Mouse (Mus musculus) adrenal gland, postnatal 14 days (tissue): ENCODE measurements at regions not wholly inside any gene's neighbourhood (a gene's known extent, or its start where the extent isn't known, plus 50 kb on each side); places are given as distances from the start of the nearest gene placed in this dataset.

Source experiments
- DNase-seq: peaks from one replicate; pipeline ENCODE4 v3.0.0; 2021; ENCODE audit warnings: mixed read lengths

GRCm38 (mm10) chr12:109662179-109662578, 62.0 kb upstream of the Rtl1 start:
- no peak for DNase-seq

- DNase-seq = no peak
Measured at GRCm38 (mm10) chr12:109674766-109675165, 74.6 kb upstream of the Rtl1 start.

- DNase-seq = peak; percentile 51
Measured at GRCm38 (mm10) chr12:109694046-109694445, 93.9 kb upstream of the Rtl1 start.

GRCm38 (mm10) chr12:109694801-109695430, 94.8 kb upstream of the Rtl1 start:
- DNase-seq = no peak

DNA sequence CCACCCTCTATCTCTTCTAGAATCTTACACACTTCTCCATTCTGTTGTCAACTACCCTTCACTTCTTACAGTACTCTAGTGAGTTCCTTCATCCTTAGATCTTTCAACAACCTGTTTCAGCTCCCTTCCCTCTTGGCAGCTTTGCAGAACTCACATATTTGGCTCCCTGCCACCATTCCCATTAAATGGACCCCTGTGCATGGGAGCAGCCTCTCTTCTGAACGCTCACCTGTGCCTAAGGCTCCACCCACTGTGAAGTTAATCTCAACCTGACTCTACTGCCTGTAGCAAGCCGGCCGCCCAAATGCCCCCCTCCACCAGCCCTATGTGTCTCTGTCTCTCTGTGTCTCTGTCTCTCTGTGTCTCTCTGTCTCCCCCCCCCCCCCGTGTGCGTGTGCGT, 106.7 kb upstream of the Rtl1 start:
- DNase-seq = no peak

GRCm38 (mm10) chr12:109709661-109710060, 109.5 kb upstream of the Rtl1 start:
- DNase-seq = no peak

DNA sequence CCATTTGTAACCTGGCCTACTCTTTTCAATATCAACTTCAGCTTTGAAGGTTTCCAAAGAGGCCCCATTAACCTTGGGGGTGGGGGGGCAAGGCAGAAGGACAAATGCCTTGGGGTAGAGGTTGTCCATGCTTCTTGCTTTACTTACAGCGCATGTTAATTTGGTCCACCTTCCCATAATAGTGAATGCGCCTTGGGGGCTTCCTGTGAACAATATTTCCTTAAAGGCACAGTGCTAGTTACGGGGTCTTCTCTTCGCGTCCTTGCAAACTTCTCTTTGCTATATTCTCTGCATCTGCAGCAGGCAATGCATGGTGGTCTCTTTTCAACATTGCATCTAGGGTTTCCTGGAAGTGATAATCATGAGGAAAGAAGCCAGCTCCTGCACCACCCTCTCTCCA, 111.3 kb upstream of the Rtl1 start:
- DNase-seq = no peak

DNA sequence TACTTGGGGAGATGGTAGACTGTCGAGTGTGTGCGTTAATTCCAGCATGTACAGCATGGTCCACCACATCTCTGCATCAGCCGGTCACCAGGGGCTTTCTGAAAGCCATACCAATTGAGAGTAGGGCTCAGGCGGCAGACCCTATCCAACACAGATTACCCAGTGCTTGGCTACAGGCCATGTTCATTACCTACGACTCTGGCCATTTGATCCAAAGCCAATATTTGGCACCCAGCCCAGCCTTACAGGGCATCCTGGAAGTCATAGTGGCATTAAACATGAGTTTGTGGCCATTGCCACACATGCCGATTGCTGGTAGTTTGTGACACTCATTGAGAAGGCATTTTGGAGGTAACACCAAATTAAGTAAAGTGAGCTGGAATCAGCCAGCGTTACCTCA, 111.8 kb upstream of the Rtl1 start:
- DNase-seq = no peak

GRCm38 (mm10) chr12:109712386-109712785, 112.3 kb upstream of the Rtl1 start:
- no peak for DNase-seq

GRCm38 (mm10) chr12:109713041-109713440, 112.9 kb upstream of the Rtl1 start:
- DNase-seq = no peak

GRCm38 (mm10) chr12:109714061-109714460, 113.9 kb upstream of the Rtl1 start:
- DNase-seq = no peak

DNA sequence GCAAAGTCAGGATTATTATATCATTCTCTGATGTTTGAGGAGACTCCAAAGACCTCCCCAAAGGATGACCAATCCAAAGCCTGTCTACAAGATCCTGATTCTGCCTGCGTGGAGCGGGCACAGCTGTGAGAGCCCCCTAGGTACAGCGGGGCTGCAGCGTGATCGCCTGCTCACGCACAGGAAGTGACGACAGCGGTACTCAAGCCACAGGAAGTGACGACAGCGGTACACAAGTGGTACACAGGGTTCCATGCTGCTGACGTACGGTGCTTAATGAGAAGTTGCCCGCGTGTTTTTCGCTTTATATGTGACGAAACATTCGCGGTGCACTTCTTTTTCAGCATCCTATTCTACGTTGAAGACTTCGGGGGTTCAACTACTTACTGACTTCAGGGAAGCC, 116.9 kb upstream of the Rtl1 start:
- DNase-seq = no peak

- no peak for DNase-seq
Measured at GRCm38 (mm10) chr12:109718036-109718435, 117.9 kb upstream of the Rtl1 start.

DNA sequence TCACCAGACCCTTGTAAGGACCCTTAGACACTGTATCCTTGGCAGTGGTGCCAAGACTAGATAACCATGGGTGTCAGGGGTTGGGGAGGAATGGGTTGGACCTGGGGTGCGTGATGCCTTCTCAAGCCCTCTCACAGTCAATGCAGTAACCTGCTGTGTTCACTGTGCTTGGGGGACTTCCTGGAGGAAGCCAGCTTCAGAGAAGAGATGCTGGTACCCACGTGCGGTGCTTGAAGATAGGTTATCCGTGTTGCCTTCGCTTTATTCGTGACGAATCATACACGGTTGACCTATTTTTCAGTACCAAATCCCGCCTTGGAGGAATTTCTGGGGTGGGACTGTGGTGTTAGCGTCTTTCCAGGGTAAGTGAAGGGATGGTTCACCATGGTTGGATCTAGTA, 138.1 kb upstream of the Rtl1 start:
- no peak for DNase-seq

DNA sequence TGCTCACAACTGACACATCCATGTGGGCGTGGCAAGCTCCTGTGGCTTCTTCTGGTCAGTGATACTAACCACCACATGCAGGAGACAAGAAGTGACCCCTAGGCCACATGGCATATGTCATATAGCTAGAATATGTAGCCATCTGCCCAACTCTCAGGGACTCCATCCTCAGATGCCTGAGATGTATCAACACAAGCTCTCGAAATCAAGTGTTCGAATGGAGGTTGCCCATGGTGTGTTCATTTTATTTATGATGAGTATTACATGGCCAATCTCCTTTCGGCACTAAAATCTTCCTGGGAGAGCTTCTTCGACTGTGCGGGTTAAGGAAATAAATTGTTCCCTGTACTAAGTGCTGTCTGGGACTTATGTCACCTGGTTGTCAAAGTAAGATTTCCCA, 138.8 kb upstream of the Rtl1 start:
- no peak for DNase-seq

DNA sequence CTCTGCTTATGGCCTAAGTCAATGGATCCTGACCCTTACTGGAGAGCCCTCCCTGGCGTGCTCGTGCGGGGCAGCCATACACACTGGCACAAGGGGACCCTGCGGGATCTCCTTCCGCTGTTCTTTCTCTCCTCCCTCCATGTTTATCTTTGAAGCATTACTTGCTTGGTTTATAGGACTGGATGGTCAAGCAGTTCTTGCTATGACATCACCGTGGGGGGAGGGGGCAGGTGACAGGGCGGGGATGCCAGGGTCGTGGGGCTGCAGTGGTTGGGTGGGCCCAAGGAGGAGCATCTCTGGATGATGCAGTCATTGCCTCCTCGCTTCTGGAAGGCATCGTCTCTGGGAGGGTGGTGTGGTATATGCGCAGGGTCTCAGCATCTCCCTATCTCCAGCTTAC, 142.4 kb upstream of the Rtl1 start:
- DNase-seq = no peak

DNA sequence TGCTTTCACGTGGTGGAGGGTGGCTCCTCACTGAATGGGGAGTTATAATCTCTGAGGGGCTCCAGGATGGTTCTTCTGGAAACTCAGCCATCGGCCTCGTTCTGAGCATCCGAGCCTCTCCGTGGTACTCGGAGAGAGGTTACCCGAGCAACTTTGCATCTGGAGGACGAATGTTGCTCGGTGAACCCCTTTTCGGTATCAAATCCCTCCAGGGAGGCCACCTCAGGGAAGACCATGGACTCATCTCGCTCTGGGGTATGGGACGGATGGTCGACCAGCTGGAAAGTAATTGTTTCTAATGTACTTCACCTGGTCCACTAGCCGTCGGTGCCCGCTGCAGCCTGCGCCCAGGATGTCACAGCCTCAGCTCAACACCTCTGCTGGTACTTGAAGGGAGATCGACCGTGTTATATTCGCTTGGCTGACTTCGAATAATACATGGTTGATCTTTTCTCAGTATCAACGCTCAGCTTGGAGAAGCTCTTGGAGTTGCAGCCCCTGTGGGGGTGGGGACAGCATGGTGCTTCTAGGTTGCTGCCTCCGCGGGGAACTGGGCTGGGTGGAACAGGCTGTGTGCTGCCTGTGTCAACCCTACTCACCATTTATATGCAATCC, 143.0 kb upstream of the Rtl1 start:
- no peak for DNase-seq

- DNase-seq = no peak
Measured at GRCm38 (mm10) chr12:109744186-109744585, 144.1 kb upstream of the Rtl1 start.

- DNase-seq = no peak
Measured at GRCm38 (mm10) chr12:109745731-109746484, 145.8 kb upstream of the Rtl1 start.

DNA sequence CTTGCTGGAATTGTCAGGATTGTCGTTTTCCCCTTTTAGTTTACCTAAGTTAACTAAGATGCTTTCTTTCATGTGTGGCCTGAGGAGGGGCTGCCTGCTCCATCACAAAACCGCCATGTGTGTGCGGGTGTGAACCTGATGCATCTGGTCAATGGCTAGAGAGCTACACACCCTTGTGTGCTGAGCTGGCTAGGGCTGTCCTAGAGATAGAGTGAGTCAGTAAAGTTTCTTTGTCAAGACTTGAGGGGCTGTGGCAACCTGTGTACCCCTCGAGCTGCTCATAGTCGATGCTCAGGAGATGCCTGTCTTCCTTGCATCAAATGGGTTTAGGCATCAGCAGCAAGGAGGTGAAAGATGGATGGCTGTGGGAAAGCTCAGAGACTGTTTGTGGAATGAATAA, 147.1 kb upstream of the Rtl1 start:
- DNase-seq = no peak

DNA sequence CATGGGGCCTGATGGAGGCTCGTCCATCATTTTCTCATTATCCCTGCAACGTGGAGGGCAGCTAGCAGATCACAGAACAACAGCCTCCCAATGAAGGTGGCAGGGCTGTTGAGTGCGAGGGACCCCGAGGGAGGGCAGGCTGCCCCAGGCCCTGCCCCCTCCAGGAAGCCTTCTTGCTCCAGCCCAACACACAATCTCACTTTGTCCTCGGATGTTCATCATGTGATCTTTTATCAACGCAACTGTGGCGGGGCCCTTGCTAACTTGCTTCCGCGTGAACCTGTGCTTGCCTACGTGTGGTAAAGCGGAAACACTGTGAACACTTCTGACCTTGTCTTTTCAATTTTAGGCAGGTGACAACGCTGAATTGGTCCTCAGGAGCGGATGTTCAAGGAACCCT, 147.6 kb upstream of the Rtl1 start:
- no peak for DNase-seq

- no peak for DNase-seq
Measured at GRCm38 (mm10) chr12:109748326-109749059, 148.4 kb upstream of the Rtl1 start.

- DNase-seq = no peak
Measured at GRCm38 (mm10) chr12:109749256-109749655, 149.1 kb upstream of the Rtl1 start.
